Mouse (Mus musculus): ENCODE measurements around the gene Agpat2.

GRCm38 (mm10) chr2:26588573-26588972 lies 15.6 kb downstream of the Agpat2 start:
- TF ChIP-seq ZNF384 (IDR thresholded peaks at IDR 0.05; ENCODE audit: low read depth, low read length): no peak
- TF ChIP-seq ZC3H11A (IDR thresholded peaks at IDR 0.05; ENCODE audit: borderline replicate concordance, low read depth, low read length): no peak
- TF ChIP-seq MAFK (IDR thresholded peaks at IDR 0.05; ENCODE audit: insufficient read depth, low read depth, low read length): no peak
